In the genomic region with DNA sequence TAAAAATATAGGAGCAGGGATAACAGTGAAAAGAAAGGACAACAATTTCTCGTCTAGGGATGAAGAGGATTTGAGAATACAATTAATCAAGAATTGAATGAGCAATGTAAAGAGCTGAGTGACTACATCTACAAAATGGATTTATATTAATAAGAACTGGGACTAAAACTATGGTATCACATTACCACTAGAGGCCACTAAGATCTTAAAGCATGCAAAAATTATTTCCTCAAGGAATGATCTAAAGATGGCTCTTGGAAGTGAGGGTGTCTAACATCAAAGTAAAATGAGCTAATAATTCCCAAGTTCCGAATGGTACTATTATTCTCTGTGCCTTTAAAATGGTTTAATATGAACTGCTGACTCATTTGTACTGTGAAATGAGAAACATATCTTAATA, we compare ENCODE assay signal across 25 mouse cellular contexts.
DNase-seq lines count a peak whose midpoint lies in the region; ATAC-seq and TF ChIP-seq lines count a peak whose summit lies in the region.
"Had no signal": no experiment of that assay in that cellular context is flagged by ENCODE, and none has a peak within 500 bp of the region (broad histone marks: within the 10 kb centered on the region; RNA-seq: fewer than 3 reads in every experiment).

No protein-coding gene starts in this region.

- dilution Hi-C loops in CH12.LX (cut with MboI; ENCODE audit: extremely low pct_ligation_motif_present, extremely low pct_unique_long_range_greater_than_20kb, low sequenced_read_pairs), result no loop called here

- peak; percentile 64 for TF ChIP-seq CTCF in left cerebral cortex, adult 2 months (IDR thresholded peaks at IDR 0.05)
- TF ChIP-seq CTCF in CH12.LX (conservative IDR thresholded peaks at IDR 0.05 in 1 of 2, IDR thresholded peaks at IDR 0.05 in 1 of 2; ENCODE audit: low read depth in 2 of 2, low read length in 2 of 2), result peak in 1 of 2 experiments; percentile 42; a peak in 2 of 4 replicates

- no peak for TF ChIP-seq EP300 in CH12.LX (IDR thresholded peaks at IDR 0.05; ENCODE audit: low read length)

- H3K9me3 ChIP-seq in hindbrain, embryonic 14.5 days (ENCODE audit: control insufficient read depth, low read length), result no peaks in the 10 kb centered on the region
- H3K9me3 ChIP-seq in hindbrain, embryonic 16.5 days (ENCODE audit: control insufficient read depth, low read length), result no peaks in the 10 kb centered on the region
- H3K9me3 ChIP-seq in CH12.LX (replicated peaks; ENCODE audit: low read length), result no peaks in the 10 kb centered on the region
- H3K9me3 ChIP-seq: embryonic facial prominence, embryonic 12.5 days; forebrain, embryonic 13.5 days; G1E; heart, embryonic 15.5 days; limb, embryonic 12.5 days; liver, embryonic 13.5 days had no signal

- no peaks in the 10 kb centered on the region for H3K4me1 ChIP-seq in hindbrain, embryonic 14.5 days (replicated peaks; ENCODE audit: control insufficient read depth, insufficient read depth, low read length)
- no peaks in the 10 kb centered on the region for H3K4me1 ChIP-seq in hindbrain, embryonic 16.5 days (ENCODE audit: control insufficient read depth, insufficient read depth, low read depth, low read length)
- H3K4me1 ChIP-seq in CH12.LX (ENCODE audit: control insufficient read depth in 1 of 2, insufficient read depth in 2 of 2), result peaks cover 0 to 5% of the 10 kb centered on the region in 2 experiments; a peak in 1 of 4 replicates
- H3K4me1 ChIP-seq: embryonic facial prominence, embryonic 12.5 days; forebrain, embryonic 13.5 days; limb, embryonic 12.5 days; liver, embryonic 13.5 days had no signal

- no peak for ATAC-seq in hindbrain, embryonic 14.5 days (ENCODE audit: low FRiP score)
- no peak for ATAC-seq in hindbrain, embryonic 16.5 days
- ATAC-seq: CD4-positive, CD25-positive, alpha-beta regulatory T cell, adult 4 months; forebrain, embryonic 13.5 days had no signal

- H3K36me3 ChIP-seq in hindbrain, embryonic 14.5 days (replicated peaks; ENCODE audit: control insufficient read depth, insufficient read depth), result peaks cover 10% of the 10 kb centered on the region; the same call in 1 of the 2 replicates
- H3K36me3 ChIP-seq in hindbrain, embryonic 16.5 days (ENCODE audit: control insufficient read depth, insufficient read depth, low read length), result 0 out of 2 replicates have a peak, but pooled peaks cover 4% of the 10 kb centered on the region
- H3K36me3 ChIP-seq in CH12.LX (replicated peaks in 1 of 2; ENCODE audit: control insufficient read depth in 1 of 2, insufficient read depth in 1 of 2, low read length in 1 of 2), result no peaks in the 10 kb centered on the region
- H3K36me3 ChIP-seq: embryonic facial prominence, embryonic 12.5 days; heart, embryonic 15.5 days; limb, embryonic 12.5 days; liver, embryonic 13.5 days had no signal

- intact Hi-C loops in left cerebral cortex, adult 2 months (cut with DNase I), result loop anchor here (5.0 kb wide), 2 partner anchors 148 to 238 kb away; no protein-coding TSS in a partner anchor
- intact Hi-C loops in left cerebral cortex, postnatal 25 days (cut with DNase I), result loop anchor here (5.0 kb wide), 2 partner anchors 113 to 148 kb away; a partner anchor contains a TSS

- 82% methylated on average over 2 of the region's 2 CpGs for WGBS in hindbrain, embryonic 14.5 days
- 75% methylated on average over 2 of the region's 2 CpGs for WGBS in hindbrain, embryonic 16.5 days

- in situ Hi-C loops in CH12.LX (cut with MboI; ENCODE audit: low pct_ligation_motif_present, low pct_unique_long_range_greater_than_20kb, low sequenced_read_pairs), result loop anchor here (25.0 kb wide), 1 partner anchor 562 kb away; no protein-coding TSS in a partner anchor

- no peak for TF ChIP-seq POLR2A in CH12.LX (IDR thresholded peaks at IDR 0.05; ENCODE audit: low read depth, low read length)

- H3K4me2 ChIP-seq in hindbrain, embryonic 14.5 days (replicated peaks), result no peak overlapping the region
- H3K4me2 ChIP-seq in hindbrain, embryonic 16.5 days (ENCODE audit: low read length), result no peak overlapping the region
- H3K4me2 ChIP-seq in CH12.LX (ENCODE audit: insufficient read depth, low read depth, poor library complexity, severe bottlenecking), result no peak overlapping the region
- H3K4me2 ChIP-seq: embryonic facial prominence, embryonic 12.5 days; forebrain, embryonic 13.5 days; heart, embryonic 15.5 days; limb, embryonic 12.5 days; liver, embryonic 13.5 days had no signal

- no peaks in the 10 kb centered on the region for H3K79me2 ChIP-seq in CH12.LX (replicated peaks; ENCODE audit: control insufficient read depth, extremely low read depth, insufficient read depth, poor library complexity, severe bottlenecking)

- TF ChIP-seq RAD21 in CH12.LX (IDR thresholded peaks at IDR 0.05; ENCODE audit: low read depth, low read length), result peak; percentile 33

- H3K27ac ChIP-seq in hindbrain, embryonic 14.5 days, result no peak overlapping the region
- H3K27ac ChIP-seq in hindbrain, embryonic 16.5 days (ENCODE audit: low read depth, low read length), result no peak overlapping the region
- H3K27ac ChIP-seq in left cerebral cortex, adult 2 months, result no peak overlapping the region
- H3K27ac ChIP-seq in CH12.LX (ENCODE audit: insufficient read depth, low read depth), result no peak overlapping the region
- H3K27ac ChIP-seq: embryonic facial prominence, embryonic 12.5 days; forebrain, embryonic 13.5 days; heart, embryonic 15.5 days; limb, embryonic 12.5 days; liver, embryonic 13.5 days had no signal

- no peaks in the 10 kb centered on the region for H3K27me3 ChIP-seq in hindbrain, embryonic 14.5 days (ENCODE audit: control insufficient read depth, insufficient read depth, low read length)
- H3K27me3 ChIP-seq in hindbrain, embryonic 16.5 days (replicated peaks; ENCODE audit: control insufficient read depth, insufficient read depth, low read length), result no peaks in the 10 kb centered on the region
- no peaks in the 10 kb centered on the region for H3K27me3 ChIP-seq in CH12.LX (replicated peaks)
- H3K27me3 ChIP-seq: embryonic facial prominence, embryonic 12.5 days; forebrain, embryonic 13.5 days; heart, embryonic 15.5 days; limb, embryonic 12.5 days; liver, embryonic 13.5 days had no signal

- no peak overlapping the region for H3K9ac ChIP-seq in hindbrain, embryonic 14.5 days
- H3K9ac ChIP-seq in hindbrain, embryonic 16.5 days (ENCODE audit: low read depth, low read length), result no peak overlapping the region
- H3K9ac ChIP-seq in CH12.LX (ENCODE audit: insufficient read depth, low read depth), result no peak overlapping the region
- H3K9ac ChIP-seq: embryonic facial prominence, embryonic 12.5 days; forebrain, embryonic 13.5 days; heart, embryonic 15.5 days; limb, embryonic 12.5 days; liver, embryonic 13.5 days had no signal

- H3K4me3 ChIP-seq in hindbrain, embryonic 14.5 days (replicated peaks; ENCODE audit: low read length), result no peak overlapping the region
- no peak overlapping the region for H3K4me3 ChIP-seq in hindbrain, embryonic 16.5 days (ENCODE audit: low read length)
- H3K4me3 ChIP-seq in left cerebral cortex, adult 2 months, result no peak overlapping the region
- no peak overlapping the region for H3K4me3 ChIP-seq in CH12.LX (replicated peaks in 1 of 3; ENCODE audit: low read depth in 2 of 3, low read length in 2 of 3, poor library complexity in 1 of 3)
- H3K4me3 ChIP-seq: embryonic facial prominence, embryonic 12.5 days; erythroblast, embryonic 14.5 days; forebrain, embryonic 13.5 days; heart, embryonic 15.5 days; limb, embryonic 12.5 days; liver, embryonic 13.5 days; myocyte had no signal

- peak; percentile 38 for DNase-seq in hindbrain, embryonic 14.5 days (ENCODE audit: low spot score)
- DNase-seq in left cerebral cortex, adult 2 months (ENCODE audit: extremely low spot score in 1 of 2, low spot score in 2 of 2), result no peak
- DNase-seq in left cerebral cortex, postnatal 25 days (ENCODE audit: low spot score in 2 of 2), result no peak
- DNase-seq in CH12.LX (ENCODE audit: extremely low read depth), result no peak
- peak; percentile 17 for DNase-seq in NIH3T3 (ENCODE audit: low read depth)
- DNase-seq in ovary, postnatal 14 days (ENCODE audit: low spot score), result no peak
- DNase-seq in thymus, postnatal 10 days (ENCODE audit: low spot score in 2 of 2), result no peak
- DNase-seq: adrenal gland, adult 8-10 months; gastrocnemius, postnatal 14 days; heart, adult 18-20 months; kidney, postnatal 25 days; liver, embryonic 13.5 days; lung, postnatal 10 days; midbrain, embryonic 14.5 days; spleen, adult 18-20 months; thymus, adult 18-20 months had no signal

TF ChIP-seq in CH12.LX, 34 proteins besides CTCF, POLR2A, EP300 and RAD21:
- TF ChIP-seq UBTF (IDR thresholded peaks at IDR 0.05; ENCODE audit: low read depth, low read length) (no peak), SMC3 (IDR thresholded peaks at IDR 0.05; ENCODE audit: low read depth, low read length) (peak; percentile 24; the same call in 1 of the 2 replicates)

Comparison
In these comparisons a context has a peak if more than half of its experiments do, and no peak if none do; other contexts are left out.
1. DNase-seq: peak in hindbrain, embryonic 14.5 days (single experiment) and NIH3T3 (single experiment); none in left cerebral cortex, adult 2 months (0 of 2), left cerebral cortex, postnatal 25 days (0 of 2), CH12.LX (single experiment), ovary, postnatal 14 days (single experiment) and thymus, postnatal 10 days (0 of 2).